ENCODE assay signal across 8 mouse cellular contexts in genomic region chr15:62462698-62463097, GRCm38 (mm10).
A peak's percentile ranks its signal among the peaks of the same experiment; 100 is the strongest.
DNase-seq lines count a peak whose midpoint lies in the region; ATAC-seq and TF ChIP-seq lines count a peak whose summit lies in the region.

No protein-coding gene starts in this region.

- no peaks in the 10 kb centered on the region for H3K36me3 ChIP-seq in forebrain, postnatal 0 days (ENCODE audit: insufficient read depth)
- H3K36me3 ChIP-seq in hindbrain, embryonic 13.5 days, result no peaks in the 10 kb centered on the region
- no peaks in the 10 kb centered on the region for H3K36me3 ChIP-seq in lung, embryonic 15.5 days

- H3K27ac ChIP-seq in forebrain, postnatal 0 days (ENCODE audit: low read depth, low read length), result peak overlapping the region; percentile 74
- peak overlapping the region; percentile 49; the same call in 1 of the 2 replicates for H3K27ac ChIP-seq in hindbrain, embryonic 13.5 days
- H3K27ac ChIP-seq in lung, embryonic 15.5 days, result no peak overlapping the region

- H3K27me3 ChIP-seq in forebrain, postnatal 0 days (ENCODE audit: insufficient read depth, low read length), result no peaks in the 10 kb centered on the region
- 0 out of 2 replicates have a peak, but pooled peaks cover under 1% of the 10 kb centered on the region for H3K27me3 ChIP-seq in hindbrain, embryonic 13.5 days
- H3K27me3 ChIP-seq in lung, embryonic 15.5 days, result no peaks in the 10 kb centered on the region

- WGBS in forebrain, postnatal 0 days, result 4% methylated on average over 3 of the region's 3 CpGs
- 19% methylated on average over 3 of the region's 3 CpGs for WGBS in hindbrain, embryonic 13.5 days
- 15% methylated on average over 3 of the region's 3 CpGs for WGBS in lung, embryonic 15.5 days

- no peak overlapping the region for H3K4me2 ChIP-seq in forebrain, postnatal 0 days (ENCODE audit: low read depth)
- H3K4me2 ChIP-seq in hindbrain, embryonic 13.5 days, result no peak overlapping the region
- no peak overlapping the region for H3K4me2 ChIP-seq in lung, embryonic 15.5 days

- 0 out of 2 replicates have a peak, but pooled peaks cover 9% of the 10 kb centered on the region for H3K4me1 ChIP-seq in forebrain, postnatal 0 days (ENCODE audit: insufficient read depth)
- peaks cover 10% of the 10 kb centered on the region for H3K4me1 ChIP-seq in hindbrain, embryonic 13.5 days (replicated peaks)
- H3K4me1 ChIP-seq in lung, embryonic 15.5 days, result no peaks in the 10 kb centered on the region

- ATAC-seq in forebrain, postnatal 0 days, result peak; percentile 96
- ATAC-seq in hindbrain, embryonic 13.5 days (ENCODE audit: low FRiP score), result peak; percentile 87
- ATAC-seq in lung, embryonic 15.5 days (ENCODE audit: borderline replicate concordance, extremely low read depth, low FRiP score, low TSS enrichment), result peak; percentile 73; the same call in 1 of the 2 replicates

- H3K9me3 ChIP-seq in forebrain, postnatal 0 days (ENCODE audit: low read length), result no peaks in the 10 kb centered on the region
- H3K9me3 ChIP-seq in hindbrain, embryonic 13.5 days, result no peaks in the 10 kb centered on the region
- no peaks in the 10 kb centered on the region for H3K9me3 ChIP-seq in lung, embryonic 15.5 days

- no peak overlapping the region for H3K9ac ChIP-seq in forebrain, postnatal 0 days
- no peak overlapping the region for H3K9ac ChIP-seq in hindbrain, embryonic 13.5 days
- H3K9ac ChIP-seq in lung, embryonic 15.5 days, result no peak overlapping the region

- peak; percentile 47 for DNase-seq in urinary bladder, postnatal 14 days (ENCODE audit: low spot score)
- no peak for DNase-seq in urinary bladder, postnatal 10 days (ENCODE audit: low spot score)
- peak; percentile 81 for DNase-seq in forebrain, postnatal 0 days
- DNase-seq in right cerebral cortex, postnatal 10 days (ENCODE audit: low spot score in 2 of 2), result peak; percentile 84 to 89
- no peak for DNase-seq in thymus, postnatal 4 days
- DNase-seq in adrenal gland, postnatal 36 days, result no peak

- H3K4me3 ChIP-seq in forebrain, postnatal 0 days (ENCODE audit: low read depth, low read length), result no peak overlapping the region
- H3K4me3 ChIP-seq in hindbrain, embryonic 13.5 days, result no peak overlapping the region
- no peak overlapping the region for H3K4me3 ChIP-seq in lung, embryonic 15.5 days

- TF ChIP-seq CTCF in forebrain, postnatal 0 days (IDR thresholded peaks at IDR 0.05; ENCODE audit: low read depth), result no peak

Comparison
In these comparisons a context has a peak if more than half of its experiments do, and no peak if none do; other contexts are left out.
1. DNase-seq: peak in urinary bladder, postnatal 14 days (single experiment), forebrain, postnatal 0 days (single experiment) and right cerebral cortex, postnatal 10 days (2 of 2); none in urinary bladder, postnatal 10 days (single experiment), thymus, postnatal 4 days (single experiment) and adrenal gland, postnatal 36 days (0 of 2).
2. Peak in every context shown above with its lines, with median percentiles within 50 percentile points of each other: ATAC-seq.